Mouse (Mus musculus) kidney, postnatal 25 days (tissue): ENCODE data around the gene Syngap1.
"Not testable (repeated sequence)": the region's sequence is repeated elsewhere in the genome, so short reads cannot be mapped to it uniquely, and the experiment has no call there.

ENCODE experiments used
- DNase-seq, 2 experiments: peaks; one replicate each; pipeline ENCODE4 v3.0.0; 2021; ENCODE audit warnings: mixed read lengths in 2 of 2

The Syngap1 gene

DNA sequence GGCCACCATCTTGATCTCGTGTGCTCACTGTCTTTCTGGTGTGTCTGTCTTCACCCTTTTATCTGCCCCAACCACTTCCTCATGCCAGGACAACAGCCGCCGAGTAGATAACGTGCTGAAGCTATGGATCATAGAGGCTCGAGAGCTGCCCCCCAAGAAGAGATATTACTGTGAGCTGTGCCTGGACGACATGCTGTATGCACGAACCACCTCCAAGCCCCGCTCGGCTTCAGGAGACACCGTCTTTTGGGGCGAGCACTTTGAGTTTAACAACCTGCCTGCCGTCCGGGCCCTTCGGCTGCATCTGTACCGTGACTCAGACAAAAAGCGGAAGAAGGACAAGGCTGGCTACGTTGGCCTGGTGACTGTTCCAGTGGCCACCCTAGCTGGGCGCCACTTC, 15.8 kb downstream of the Syngap1 start:
- DNase-seq = no peak

- no peak for DNase-seq
Observed at GRCm38 (mm10) chr17:26957872-26958271, 16.8 kb downstream of the Syngap1 start.

- DNase-seq = peak in 1 of 2 experiments; percentile 31
Observed at GRCm38 (mm10) chr17:26958880-26959279, 17.8 kb downstream of the Syngap1 start.

DNA sequence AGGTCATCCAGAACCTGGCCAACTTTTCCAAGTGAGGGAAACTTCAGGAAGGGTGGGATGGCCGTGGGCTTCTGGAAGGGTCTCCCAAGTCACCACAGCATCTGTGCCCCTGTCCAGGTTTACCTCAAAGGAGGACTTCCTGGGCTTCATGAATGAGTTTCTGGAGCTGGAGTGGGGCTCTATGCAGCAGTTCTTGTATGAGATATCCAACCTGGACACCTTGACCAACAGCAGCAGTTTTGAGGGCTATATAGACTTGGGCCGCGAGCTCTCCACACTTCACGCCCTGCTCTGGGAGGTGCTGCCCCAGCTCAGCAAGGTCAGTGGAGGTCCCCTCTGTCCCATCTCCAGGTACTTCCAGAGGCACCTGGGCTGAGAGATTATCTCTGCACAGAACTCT, 18.8 kb downstream of the Syngap1 start:
- no peak for DNase-seq

- no peak for DNase-seq
Observed at GRCm38 (mm10) chr17:26961572-26962240, 20.7 kb downstream of the Syngap1 start.

DNA sequence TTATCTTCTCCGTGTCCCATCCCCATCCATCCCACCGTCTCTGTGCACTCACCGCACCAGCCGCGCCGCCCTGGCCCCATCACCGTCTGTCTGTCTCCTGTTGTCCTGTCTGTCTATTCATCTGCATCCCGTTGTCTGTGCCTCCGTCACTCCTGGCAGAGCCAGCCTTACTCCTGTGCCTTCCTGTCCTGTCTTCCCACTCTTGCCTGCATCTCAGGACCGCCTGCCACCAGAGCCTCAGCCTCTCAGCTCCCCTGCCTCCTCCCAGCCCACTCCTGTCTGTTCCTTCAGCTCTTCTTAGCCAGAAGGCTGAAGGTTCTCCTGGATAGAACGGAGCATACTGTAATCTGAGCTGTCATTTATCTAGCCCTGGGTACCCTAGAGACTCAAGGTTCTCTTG, 25.9 kb downstream of the Syngap1 start:
- DNase-seq = no peak

- no peak for DNase-seq
Observed at GRCm38 (mm10) chr17:26967477-26967876, 26.4 kb downstream of the Syngap1 start.

DNA sequence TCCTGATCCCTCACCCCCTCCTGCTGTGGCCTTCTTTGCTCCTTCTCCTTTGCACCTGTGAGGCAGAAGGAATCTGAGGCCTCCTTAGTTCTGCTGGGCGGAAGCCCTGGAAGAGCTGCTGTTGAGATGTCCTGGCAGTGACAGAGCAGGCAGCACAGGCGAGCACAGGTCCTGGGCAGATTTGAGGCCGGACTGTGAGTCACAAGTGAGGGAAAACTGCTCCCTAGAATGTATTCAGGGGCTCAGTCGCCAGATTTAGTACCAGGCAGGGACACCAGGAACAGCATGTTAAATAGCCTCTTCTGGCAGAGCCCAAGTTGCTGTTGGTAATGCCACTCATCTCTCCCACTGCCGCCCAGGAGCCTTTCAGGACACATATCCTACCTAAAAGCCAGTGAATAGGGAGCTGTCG, 27.2 kb downstream of the Syngap1 start:
- no peak for DNase-seq

DNA sequence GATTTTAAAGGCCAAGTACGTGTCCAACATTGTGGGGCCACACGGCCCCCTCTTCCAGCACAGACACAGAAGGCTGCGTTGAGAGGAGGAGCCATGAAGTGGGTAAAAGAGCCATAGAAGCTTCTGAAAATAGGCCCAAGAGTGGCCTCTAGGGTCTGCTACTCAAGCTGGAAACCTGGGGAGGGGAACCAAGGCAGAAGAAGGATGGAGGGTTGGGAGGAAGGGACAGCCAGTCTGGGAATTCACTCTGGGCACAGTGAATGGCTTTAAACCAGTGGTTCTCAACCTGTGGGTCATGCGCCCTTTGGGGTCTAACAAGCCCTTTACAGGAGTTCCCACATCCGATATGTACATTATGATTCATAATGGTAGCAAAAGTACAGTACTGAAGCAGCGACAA, 28.2 kb downstream of the Syngap1 start:
- no peak for DNase-seq

DNA sequence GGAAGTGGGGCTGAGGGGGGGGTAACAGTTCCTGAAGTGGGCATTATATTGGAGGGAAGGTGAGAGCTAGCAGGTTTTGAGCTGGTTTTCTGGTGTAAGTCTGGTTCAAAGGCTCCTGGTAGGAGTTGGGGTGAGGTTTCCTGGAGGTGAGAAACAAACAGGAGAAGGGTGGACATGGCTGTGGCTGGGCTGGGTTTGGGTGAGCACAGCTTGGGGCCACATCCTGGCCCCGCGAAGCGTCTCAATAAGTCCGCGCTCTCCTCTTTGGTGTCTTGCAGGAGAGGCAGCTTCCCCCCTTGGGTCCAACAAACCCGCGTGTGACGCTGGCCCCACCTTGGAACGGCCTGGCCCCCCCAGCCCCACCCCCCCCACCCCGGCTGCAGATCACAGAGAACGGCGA, 29.2 kb downstream of the Syngap1 start:
- DNase-seq = no peak

DNA sequence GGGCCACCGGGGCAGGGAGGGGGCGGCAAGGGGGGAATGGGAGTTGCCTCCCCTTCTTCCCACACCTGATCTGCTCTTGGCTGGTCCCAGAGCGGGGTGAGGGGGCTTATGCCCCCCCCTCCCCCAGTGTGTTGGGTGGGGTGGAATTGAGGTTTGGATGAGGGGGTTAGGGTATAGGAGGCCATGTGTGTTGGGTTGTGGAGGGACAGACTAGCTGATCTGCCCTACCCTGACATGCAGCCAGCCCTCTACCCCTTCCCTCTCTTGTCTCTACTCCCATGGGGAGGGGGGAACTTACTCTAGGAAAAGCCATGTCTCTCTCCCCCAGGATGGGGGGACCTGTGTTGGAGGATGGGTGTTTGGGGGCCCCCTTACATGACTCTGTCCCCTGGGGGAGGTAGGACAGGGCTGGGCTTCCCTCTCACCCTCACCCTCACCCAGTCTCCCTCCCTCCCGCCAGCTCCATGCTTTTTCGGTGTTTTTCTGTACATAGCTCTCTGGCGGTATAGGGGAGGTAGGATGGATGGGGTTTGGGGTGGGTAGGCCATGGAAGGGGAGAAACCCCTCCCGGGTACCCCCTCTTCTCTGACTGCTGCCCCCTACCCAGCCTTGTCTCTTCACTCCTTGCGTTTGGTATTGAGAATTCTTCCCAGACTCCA, 30.3 kb downstream of the Syngap1 start:
- DNase-seq = no peak

DNA sequence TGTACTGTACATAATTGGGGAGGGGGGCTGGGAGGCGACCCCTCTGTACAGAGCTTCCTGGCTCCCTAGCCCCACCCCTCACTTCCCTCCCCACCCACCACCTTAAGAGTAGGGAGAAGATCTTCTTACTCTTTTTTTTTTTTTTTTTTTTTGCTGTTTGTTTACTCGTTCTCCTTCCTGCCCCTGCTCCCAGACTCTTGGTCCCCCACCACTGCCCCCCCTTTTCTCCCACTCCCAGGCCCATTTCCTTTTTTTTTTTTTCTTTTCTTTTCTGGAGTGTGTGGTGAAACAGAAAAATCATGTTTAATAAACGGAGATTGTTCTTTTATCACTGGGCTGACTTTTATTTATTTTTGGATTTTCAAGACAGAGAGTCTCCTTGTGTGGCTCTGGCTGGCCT, 31.1 kb downstream of the Syngap1 start:
- DNase-seq = no peak

GRCm38 (mm10) chr17:26972703-26973574, 31.9 kb downstream of the Syngap1 start, which contains the start of gene Zbtb9:
TSS of gene Zbtb9 (plus strand) at chr17:26973167.
- DNase-seq = peak; percentile 96 to 99

GRCm38 (mm10) chr17:26974547-26974946, 33.5 kb downstream of the Syngap1 start:
- no peak for DNase-seq

DNA sequence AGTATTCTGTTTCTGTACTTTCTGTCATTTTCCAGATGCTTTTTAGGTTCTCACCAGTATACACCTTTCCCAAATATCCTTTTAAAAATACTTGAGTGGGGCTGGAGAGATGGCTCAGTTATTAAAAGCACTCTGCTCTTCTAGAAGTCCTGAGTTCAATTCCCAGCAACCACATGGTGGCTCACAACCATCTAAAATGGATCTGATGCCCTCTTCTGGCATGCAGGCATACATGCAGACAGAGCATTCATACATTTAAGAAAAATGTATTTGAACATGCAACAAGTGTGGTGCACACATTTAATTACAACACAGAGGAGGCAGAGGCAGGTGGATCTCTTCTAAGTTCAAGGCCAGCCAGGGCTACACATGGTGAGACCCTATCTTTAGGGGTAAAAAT, 34.4 kb downstream of the Syngap1 start:
- no peak for DNase-seq

DNA sequence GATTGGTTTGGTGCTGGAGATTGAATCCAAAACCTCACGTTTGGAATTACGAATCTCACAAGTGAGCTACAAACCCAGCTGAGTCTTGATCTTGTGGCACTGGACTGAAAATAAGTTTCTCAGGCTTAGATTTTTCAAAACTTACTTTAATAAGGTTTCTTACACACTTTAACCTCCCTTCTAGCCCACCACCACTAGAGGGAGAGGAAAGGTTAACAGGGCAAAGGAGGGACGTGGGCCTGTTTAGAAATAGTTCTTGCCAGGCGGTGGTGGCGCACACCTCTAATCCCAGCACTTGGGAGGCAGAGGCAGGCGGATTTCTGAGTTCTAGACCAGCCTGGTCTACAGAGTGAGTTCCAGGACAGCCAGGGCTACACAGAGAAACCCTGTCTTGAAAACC, 36.3 kb downstream of the Syngap1 start:
- DNase-seq = not testable (repeated sequence)

DNA sequence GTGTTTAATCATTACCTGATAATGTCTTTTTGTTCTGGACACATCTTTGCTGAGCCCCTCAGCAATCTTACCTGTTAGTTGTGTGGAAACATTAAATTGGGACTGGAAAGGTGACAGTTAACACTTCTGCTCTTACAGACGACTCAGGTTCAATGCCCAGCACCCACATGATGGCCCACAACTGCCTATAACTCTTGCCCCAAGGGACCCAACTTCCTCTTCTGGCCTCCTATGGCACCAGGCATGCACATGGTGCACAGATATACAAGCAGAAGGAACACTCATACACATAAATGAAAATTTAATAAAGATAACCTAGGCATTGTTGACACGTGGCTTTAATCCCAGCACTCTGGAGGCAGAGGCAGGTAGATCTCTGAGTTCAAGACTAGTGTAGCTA, 38.4 kb downstream of the Syngap1 start:
- no peak for DNase-seq

- DNase-seq = no peak
Observed at GRCm38 (mm10) chr17:26981050-26981449, 40.0 kb downstream of the Syngap1 start.

GRCm38 (mm10) chr17:26983382-26983781, 42.3 kb downstream of the Syngap1 start:
- DNase-seq = no peak

DNA sequence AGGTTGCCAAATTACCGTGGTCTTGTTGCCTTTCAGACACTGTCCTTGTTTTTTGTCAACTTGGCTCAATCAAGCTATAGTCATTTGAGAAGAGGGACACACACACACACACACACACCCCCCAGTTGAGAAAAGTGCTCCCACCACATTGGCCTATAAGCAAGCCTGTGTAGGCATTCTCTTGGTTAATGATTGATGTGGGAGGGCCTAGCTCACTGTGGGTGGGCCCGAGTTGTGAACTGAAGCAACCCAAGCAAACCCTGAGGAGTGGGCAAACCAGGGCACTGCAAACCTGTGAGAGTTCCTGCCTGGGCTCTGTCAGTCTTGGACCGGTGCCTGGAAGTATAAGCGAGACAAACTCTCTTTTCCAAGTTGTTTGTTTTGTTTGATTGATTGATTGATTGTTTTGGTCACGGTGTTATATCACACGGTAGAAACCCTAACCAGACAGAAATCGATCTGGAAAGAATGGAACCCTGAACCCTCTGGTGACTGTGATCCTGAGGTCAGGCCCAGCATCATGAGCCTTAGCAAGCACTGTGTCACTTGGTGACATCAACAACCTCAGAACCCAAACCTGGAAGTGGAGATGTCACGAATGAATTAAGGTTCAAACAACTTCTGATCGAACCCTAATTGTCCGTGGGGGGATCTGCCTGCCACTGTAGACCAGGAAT, 44.6 kb downstream of the Syngap1 start:
- no peak for DNase-seq

- no peak for DNase-seq
Observed at GRCm38 (mm10) chr17:26990521-26990920, 49.5 kb downstream of the Syngap1 start.

- peak; percentile 83 to 84 for DNase-seq
Observed at GRCm38 (mm10) chr17:26994410-26994809, 53.4 kb downstream of the Syngap1 start.

DNA sequence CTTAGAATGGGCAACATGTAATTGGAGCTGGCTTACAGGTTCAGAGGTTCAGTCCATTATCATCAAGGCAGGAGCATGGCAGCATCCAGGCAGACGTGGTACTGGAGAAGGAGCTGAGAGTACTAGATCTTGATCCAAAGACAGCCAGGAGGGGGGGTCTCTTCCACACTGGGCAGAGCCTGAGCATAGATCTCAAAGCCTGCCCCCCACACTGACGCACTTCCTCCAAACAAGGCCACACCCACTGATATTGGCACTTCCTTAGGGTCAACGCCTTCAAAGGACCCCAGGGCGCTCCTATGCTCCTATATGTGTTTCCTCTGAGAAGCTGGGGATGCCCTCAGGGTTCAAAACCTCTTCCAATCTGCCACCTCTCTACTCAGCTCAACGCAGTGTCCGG, 54.0 kb downstream of the Syngap1 start:
- DNase-seq = no peak
